Mouse (Mus musculus): ENCODE measurements around the gene Tmem150c. TPM values are rescaled to one million over a fixed set of nuclear protein-coding genes. Genes with fewer than 3 reads are reported as not detected.

Gene Tmem150c
- 3.2 and 3.8 TPM in 2 replicates for polyA plus RNA-seq (2016; fragmentation: Nextera tagmentation; extraction: Ambion mirVana)

DNA sequence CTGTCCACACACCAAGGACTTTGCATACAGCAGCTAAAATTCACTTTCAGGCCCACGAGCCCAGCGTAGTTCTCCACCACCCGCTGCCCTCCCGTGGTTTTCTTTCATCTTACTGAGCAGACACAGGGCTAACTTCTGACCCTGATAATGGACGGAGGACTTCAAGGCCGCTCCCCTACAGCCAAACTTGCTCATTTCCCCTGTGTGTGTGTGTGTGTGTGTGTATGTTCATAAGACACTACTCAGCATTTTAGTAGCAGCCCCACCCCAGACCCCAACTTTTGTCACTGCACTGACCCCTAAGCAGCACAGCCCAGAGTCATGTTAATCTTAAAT lies at the start of gene Tmem150c:
TSS of gene Tmem150c (minus strand) at position 171 of the 336 bp plus-strand sequence.
- Histone ChIP-seq H3K4me1 (replicated peaks) (peaks cover 15% of the 10 kb centered on the region), H3K4me3 (peak within 1 kb of the TSS; percentile 81), H3K9me3 (no peaks in the 10 kb centered on the region), H3K27me3 (ENCODE audit: insufficient read depth, poor library complexity, severe bottlenecking) (peaks cover 62% of the 10 kb centered on the region), H3K27ac (peak within 1 kb of the TSS; percentile 88), H3K36me3 (no peaks in the 10 kb centered on the region)
- WGBS, result 3% methylated on average over 6 of the region's 6 CpGs
- DNase-seq (ENCODE audit: low spot score), result no peak

GRCm38 (mm10) chr5:100209093-100209492 lies 49.5 kb upstream of the Tmem150c start:
- DNase-seq (ENCODE audit: low spot score), result no peak
- Histone ChIP-seq H3K36me3 (no peaks in the 10 kb centered on the region), H3K27me3 (ENCODE audit: insufficient read depth, poor library complexity, severe bottlenecking) (no peaks in the 10 kb centered on the region), H3K27ac (no peak overlapping the region), H3K4me3 (no peak overlapping the region), H3K4me1 (replicated peaks) (peaks cover 11% of the 10 kb centered on the region), H3K9me3 (no peaks in the 10 kb centered on the region)
- whole genome bisulfite sequencing, result 88% methylated on average over 7 of the region's 7 CpGs

DNA sequence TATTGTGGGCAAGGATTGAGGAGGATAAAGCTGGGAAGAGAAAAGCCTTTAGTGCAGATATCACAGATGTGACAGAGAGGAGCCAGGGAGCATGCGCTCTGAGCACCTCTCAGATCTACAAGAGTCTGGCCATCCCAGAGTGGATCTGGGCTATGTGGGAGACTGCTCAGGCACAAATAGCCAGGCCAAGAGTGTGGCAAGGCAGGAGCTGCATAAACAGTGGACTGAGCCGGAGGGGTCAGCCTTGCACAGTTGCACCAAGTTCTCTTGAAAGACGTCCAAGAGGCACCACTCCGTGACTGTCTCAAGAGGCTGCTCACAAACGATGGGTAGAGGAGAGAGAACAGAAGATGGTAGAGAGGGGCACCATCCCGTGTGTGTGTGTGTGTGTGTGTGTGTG lies 47.1 kb upstream of the Tmem150c start:
- 72% methylated on average over 6 of the region's 6 CpGs for WGBS
- DNase-seq (ENCODE audit: low spot score), result no peak
- H3K9me3 ChIP-seq, result no peaks in the 10 kb centered on the region
- H3K27me3 ChIP-seq (ENCODE audit: insufficient read depth, poor library complexity, severe bottlenecking), result no peaks in the 10 kb centered on the region
- H3K4me1 ChIP-seq (replicated peaks), result 0 out of 2 replicates have a peak, but pooled peaks cover 5% of the 10 kb centered on the region
- no peak overlapping the region for H3K27ac ChIP-seq
- H3K4me3 ChIP-seq, result no peak overlapping the region
- H3K36me3 ChIP-seq, result no peaks in the 10 kb centered on the region

DNA sequence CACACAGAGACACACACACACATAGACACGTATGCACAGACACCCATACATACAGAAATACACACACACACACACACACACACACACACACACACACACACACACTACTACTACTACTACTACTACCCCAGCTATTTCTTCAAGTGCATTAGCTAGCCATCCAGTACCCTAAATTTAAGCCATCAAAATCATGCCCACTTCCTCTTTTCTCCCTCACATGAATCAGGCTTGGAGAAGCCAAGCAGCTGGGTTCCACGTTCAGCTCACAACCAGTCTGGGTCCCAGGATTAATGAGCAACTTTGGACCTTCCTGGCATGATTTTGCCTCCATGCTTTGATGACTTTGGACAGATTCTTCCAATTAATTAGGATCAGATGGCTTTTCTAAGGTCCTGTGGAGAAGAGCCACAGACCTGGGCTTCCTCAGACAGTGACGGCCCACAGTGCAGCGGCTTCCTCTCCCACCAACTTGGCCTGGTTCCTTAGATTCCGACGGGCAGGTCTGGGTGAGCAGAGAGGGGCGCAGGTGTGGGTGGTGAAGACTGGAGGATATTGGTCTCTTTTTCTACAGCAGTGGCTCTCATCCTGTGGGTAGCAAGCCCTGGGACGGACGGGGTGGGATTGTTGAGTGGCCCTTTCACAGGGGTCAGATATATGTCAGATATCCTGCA lies 46.0 kb upstream of the Tmem150c start:
- WGBS, result 92% methylated on average over 9 of the region's 9 CpGs
- no peaks in the 10 kb centered on the region for H3K27me3 ChIP-seq (ENCODE audit: insufficient read depth, poor library complexity, severe bottlenecking)
- no peak overlapping the region for H3K4me3 ChIP-seq
- no peak overlapping the region for H3K27ac ChIP-seq
- no peaks in the 10 kb centered on the region for H3K9me3 ChIP-seq
- peaks cover 11% of the 10 kb centered on the region for H3K4me1 ChIP-seq (replicated peaks)
- no peak for DNase-seq (ENCODE audit: low spot score)
- no peaks in the 10 kb centered on the region for H3K36me3 ChIP-seq

GRCm38 (mm10) chr5:100200805-100201204 lies 41.2 kb upstream of the Tmem150c start:
- H3K27ac ChIP-seq, result no peak overlapping the region
- no peak for DNase-seq (ENCODE audit: low spot score)
- H3K4me1 ChIP-seq (replicated peaks), result peaks cover 28% of the 10 kb centered on the region
- H3K27me3 ChIP-seq (ENCODE audit: insufficient read depth, poor library complexity, severe bottlenecking), result peaks cover 6% of the 10 kb centered on the region; the same call in 1 of the 2 replicates
- WGBS, result 50% methylated on average over 5 of the region's 5 CpGs
- no peaks in the 10 kb centered on the region for H3K9me3 ChIP-seq
- no peaks in the 10 kb centered on the region for H3K36me3 ChIP-seq
- no peak overlapping the region for H3K4me3 ChIP-seq

DNA sequence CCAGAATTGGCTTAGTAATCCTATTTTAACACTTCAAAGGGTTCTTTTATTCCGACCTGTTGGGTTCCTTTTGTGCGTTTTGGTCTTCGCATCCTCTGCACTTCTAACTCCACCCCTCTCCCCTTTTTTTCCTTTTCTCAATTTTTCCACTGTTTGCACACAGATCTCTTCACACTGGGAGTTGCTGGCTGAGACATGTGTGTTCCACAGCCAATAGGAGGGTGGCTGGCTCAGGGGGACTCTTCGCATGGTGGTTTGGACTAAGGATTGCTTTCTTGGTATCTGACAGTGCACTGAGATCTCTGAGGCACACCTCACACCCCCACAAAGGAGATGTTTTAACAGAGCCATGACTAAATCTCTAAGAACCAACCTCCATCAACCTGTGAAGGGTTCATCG lies 40.7 kb upstream of the Tmem150c start:
- H3K27me3 ChIP-seq (ENCODE audit: insufficient read depth, poor library complexity, severe bottlenecking), result peaks cover 6% of the 10 kb centered on the region; the same call in 1 of the 2 replicates
- H3K4me3 ChIP-seq, result no peak overlapping the region
- peaks cover 29% of the 10 kb centered on the region for H3K4me1 ChIP-seq (replicated peaks)
- H3K27ac ChIP-seq, result no peak overlapping the region
- 57% methylated on average over 5 of the region's 5 CpGs for WGBS
- no peaks in the 10 kb centered on the region for H3K9me3 ChIP-seq
- no peak for DNase-seq (ENCODE audit: low spot score)
- H3K36me3 ChIP-seq, result no peaks in the 10 kb centered on the region

DNA sequence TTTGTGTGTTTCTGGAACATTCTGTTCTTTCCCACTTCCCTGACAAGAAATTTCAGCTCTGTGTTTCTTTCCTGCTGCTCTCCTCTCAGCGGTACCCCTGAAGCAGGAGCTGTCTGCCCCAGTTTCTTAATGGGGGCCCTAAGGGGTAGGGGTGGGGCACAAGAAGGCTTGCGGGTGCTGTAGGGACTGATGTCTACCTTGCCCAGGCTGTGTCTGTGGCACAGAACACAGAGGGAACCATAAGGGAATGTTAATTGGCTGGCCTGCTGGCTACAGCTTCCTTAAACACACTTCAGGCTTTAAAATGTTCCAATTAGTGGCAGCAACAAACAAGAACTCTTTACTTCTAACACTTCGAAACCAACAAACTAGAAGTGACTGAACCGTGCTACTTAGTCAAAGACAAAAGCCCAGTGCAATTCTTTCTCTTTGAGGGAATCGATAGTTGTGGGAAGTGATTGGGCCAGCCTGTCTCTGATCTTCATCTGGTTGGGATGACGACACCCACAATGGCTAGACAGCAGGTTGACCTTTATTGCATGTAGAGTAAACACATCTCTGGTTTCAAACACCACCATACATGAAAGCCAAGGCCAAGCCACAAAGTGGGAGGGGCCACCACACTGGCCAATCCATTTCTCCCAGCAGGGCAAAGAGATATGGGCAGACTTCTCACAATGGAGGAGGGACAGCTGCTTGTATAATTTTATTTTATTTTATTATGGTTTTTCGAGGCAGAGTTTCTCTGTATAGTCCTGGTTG lies 39.7 kb upstream of the Tmem150c start:
- H3K27me3 ChIP-seq (ENCODE audit: insufficient read depth, poor library complexity, severe bottlenecking), result peaks cover 6% of the 10 kb centered on the region; the same call in 1 of the 2 replicates
- no peak overlapping the region for H3K4me3 ChIP-seq
- no peak overlapping the region for H3K27ac ChIP-seq
- no peaks in the 10 kb centered on the region for H3K9me3 ChIP-seq
- WGBS, result 83% methylated on average over 7 of the region's 7 CpGs
- no peak for DNase-seq (ENCODE audit: low spot score)
- H3K4me1 ChIP-seq (replicated peaks), result peaks cover 33% of the 10 kb centered on the region
- no peaks in the 10 kb centered on the region for H3K36me3 ChIP-seq

GRCm38 (mm10) chr5:100197476-100197875 lies 37.9 kb upstream of the Tmem150c start:
- H3K4me3 ChIP-seq, result no peak overlapping the region
- no peak for DNase-seq (ENCODE audit: low spot score)
- H3K9me3 ChIP-seq, result no peaks in the 10 kb centered on the region
- H3K36me3 ChIP-seq, result no peaks in the 10 kb centered on the region
- 65% methylated on average over 9 of the region's 9 CpGs for WGBS
- H3K4me1 ChIP-seq (replicated peaks), result peaks cover 33% of the 10 kb centered on the region
- peaks cover 6% of the 10 kb centered on the region; the same call in 1 of the 2 replicates for H3K27me3 ChIP-seq (ENCODE audit: insufficient read depth, poor library complexity, severe bottlenecking)
- no peak overlapping the region for H3K27ac ChIP-seq

GRCm38 (mm10) chr5:100196854-100197431 lies 37.3 kb upstream of the Tmem150c start:
- Histone ChIP-seq H3K36me3 (no peaks in the 10 kb centered on the region), H3K27ac (no peak overlapping the region), H3K9me3 (no peaks in the 10 kb centered on the region), H3K4me1 (replicated peaks) (peaks cover 33% of the 10 kb centered on the region), H3K27me3 (ENCODE audit: insufficient read depth, poor library complexity, severe bottlenecking) (peaks cover 6% of the 10 kb centered on the region; the same call in 1 of the 2 replicates), H3K4me3 (no peak overlapping the region)
- WGBS, result 68% methylated on average over 15 of the region's 15 CpGs
- no peak for DNase-seq (ENCODE audit: low spot score)

DNA sequence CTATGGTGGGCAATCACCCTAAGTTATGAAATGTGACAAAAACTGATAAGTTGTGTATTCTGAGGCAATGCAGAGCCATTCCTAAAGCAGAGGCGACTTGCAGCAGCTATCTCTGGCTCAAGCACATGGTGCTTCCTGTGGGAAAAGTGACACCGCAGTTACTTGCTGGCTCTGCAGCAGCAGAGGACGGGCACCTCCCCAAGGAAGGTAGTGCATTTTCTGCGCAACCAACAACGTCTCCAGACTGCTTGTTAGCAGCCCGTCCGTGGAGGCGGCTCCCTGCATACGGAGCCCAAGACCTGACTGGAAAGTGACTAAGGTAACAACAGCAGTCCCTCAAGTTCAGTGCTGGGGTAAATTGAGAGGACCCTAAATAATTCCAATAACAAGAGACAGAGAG lies 36.8 kb upstream of the Tmem150c start:
- Histone ChIP-seq H3K27ac (no peak overlapping the region), H3K27me3 (ENCODE audit: insufficient read depth, poor library complexity, severe bottlenecking) (peaks cover 6% of the 10 kb centered on the region; the same call in 1 of the 2 replicates), H3K9me3 (no peaks in the 10 kb centered on the region), H3K4me3 (no peak overlapping the region), H3K36me3 (no peaks in the 10 kb centered on the region), H3K4me1 (replicated peaks) (peaks cover 33% of the 10 kb centered on the region)
- DNase-seq (ENCODE audit: low spot score), result no peak
- WGBS, result 78% methylated on average over 9 of the region's 9 CpGs

GRCm38 (mm10) chr5:100191438-100192190 lies 32.0 kb upstream of the Tmem150c start:
- Histone ChIP-seq H3K27me3 (ENCODE audit: insufficient read depth, poor library complexity, severe bottlenecking) (no peaks in the 10 kb centered on the region; the same call in 1 of the 2 replicates), H3K4me1 (replicated peaks) (peaks cover 6% of the 10 kb centered on the region; the same call in 1 of the 2 replicates), H3K27ac (no peak overlapping the region), H3K4me3 (no peak overlapping the region), H3K36me3 (no peaks in the 10 kb centered on the region), H3K9me3 (no peaks in the 10 kb centered on the region)
- DNase-seq (ENCODE audit: low spot score), result no peak
- whole genome bisulfite sequencing, result 93% methylated on average over 14 of the region's 14 CpGs

GRCm38 (mm10) chr5:100187035-100187901 lies 27.7 kb upstream of the Tmem150c start:
- Histone ChIP-seq H3K27ac (no peak overlapping the region), H3K36me3 (no peaks in the 10 kb centered on the region), H3K4me3 (no peak overlapping the region), H3K4me1 (replicated peaks) (peaks cover 6% of the 10 kb centered on the region; the same call in 1 of the 2 replicates), H3K27me3 (ENCODE audit: insufficient read depth, poor library complexity, severe bottlenecking) (peaks cover 16% of the 10 kb centered on the region), H3K9me3 (no peaks in the 10 kb centered on the region)
- 90% methylated on average over 3 of the region's 3 CpGs for whole genome bisulfite sequencing
- no peak for DNase-seq (ENCODE audit: low spot score)

All from hindbrain, embryonic 10.5 days (tissue).